In genomic region chr3:144206261-144206660, GRCm38 (mm10) we compare ENCODE assay signal across 8 mouse cellular contexts. TPM values are rescaled to one million over a fixed set of nuclear protein-coding genes. Genes with fewer than 3 reads are reported as not detected.
DNase-seq lines count a peak whose midpoint lies in the region; ATAC-seq and TF ChIP-seq lines count a peak whose summit lies in the region.

No protein-coding gene starts in this region.

- ATAC-seq in heart, embryonic 12.5 days (ENCODE audit: insufficient number of reproducible peaks, low FRiP score) = no peak
- ATAC-seq in G1E (ENCODE audit: extremely low read depth, insufficient number of reproducible peaks, low FRiP score, poor library complexity, severe bottlenecking) = no peak
- ATAC-seq in hindbrain, embryonic 11.5 days (ENCODE audit: low FRiP score) = no peak

- WGBS in heart, embryonic 12.5 days = 29% methylated on average over 3 of the region's 3 CpGs
- WGBS in hindbrain, embryonic 11.5 days = 22% methylated on average over 3 of the region's 3 CpGs
- 38% methylated on average over 3 of the region's 3 CpGs for WGBS in macrophage (ENCODE audit: missing documents)

- peak overlapping the region; percentile 98 for H3K4me3 ChIP-seq in heart, embryonic 12.5 days
- H3K4me3 ChIP-seq in G1E (ENCODE audit: low read depth, low read length) (peak overlapping the region; percentile 80; the same call in 1 of the 2 replicates), macrophage (ENCODE audit: inconsistent target) (peak overlapping the region; percentile 35)
- peak overlapping the region; percentile 89 for H3K4me3 ChIP-seq in hindbrain, embryonic 11.5 days (ENCODE audit: low read depth, low read length)

- no peak for TF ChIP-seq CTCF in G1E (IDR thresholded peaks at IDR 0.05; ENCODE audit: low read depth, low read length)

- H3K27me3 ChIP-seq in heart, embryonic 12.5 days (replicated peaks) = no peaks in the 10 kb centered on the region
- H3K27me3 ChIP-seq in G1E (ENCODE audit: insufficient read depth, low read length) = no peaks in the 10 kb centered on the region
- H3K27me3 ChIP-seq in hindbrain, embryonic 11.5 days (ENCODE audit: control insufficient read depth, insufficient read depth, low read length) = no peaks in the 10 kb centered on the region

- DNase-seq in heart, adult 8-10 months (ENCODE audit: low spot score) = no peak
- DNase-seq in G1E (ENCODE audit: low spot score) (no peak), MN1 (ENCODE audit: low spot score) (no peak)
- no peak for DNase-seq in hindbrain, embryonic 11.5 days (ENCODE audit: low spot score)
- no peak for DNase-seq in urinary bladder, postnatal 36 days (ENCODE audit: low spot score in 2 of 2)
- DNase-seq in cerebellum, adult 18-20 months = no peak

- peak overlapping the region; percentile 95 for H3K4me2 ChIP-seq in heart, embryonic 12.5 days
- peak overlapping the region; percentile 94 for H3K4me2 ChIP-seq in hindbrain, embryonic 11.5 days (replicated peaks; ENCODE audit: low read depth, low read length)

- H3K9ac ChIP-seq in heart, embryonic 12.5 days = no peak overlapping the region
- peak overlapping the region; percentile 95; the same call in 1 of the 2 replicates for H3K9ac ChIP-seq in hindbrain, embryonic 11.5 days (ENCODE audit: low read depth, low read length)

- peak overlapping the region; percentile 100 for H3K27ac ChIP-seq in heart, embryonic 12.5 days (ENCODE audit: poor library complexity, severe bottlenecking)
- no peak overlapping the region for H3K27ac ChIP-seq in hindbrain, embryonic 11.5 days (ENCODE audit: low read depth, low read length)
- peak overlapping the region; percentile 54 for H3K27ac ChIP-seq in macrophage

- H3K79me2 ChIP-seq in macrophage (ENCODE audit: inconsistent target) = peaks cover 15% of the 10 kb centered on the region

- peaks cover 5% of the 10 kb centered on the region; the same call in 1 of the 2 replicates for H3K4me1 ChIP-seq in heart, embryonic 12.5 days (replicated peaks)
- peaks cover 17% of the 10 kb centered on the region for H3K4me1 ChIP-seq in G1E (ENCODE audit: insufficient read depth, low read depth, low read length)
- H3K4me1 ChIP-seq in hindbrain, embryonic 11.5 days (replicated peaks; ENCODE audit: control insufficient read depth, insufficient read depth, low read length) = no peaks in the 10 kb centered on the region; the same call in 1 of the 2 replicates

- no peaks in the 10 kb centered on the region for H3K9me3 ChIP-seq in heart, embryonic 12.5 days (replicated peaks)
- H3K9me3 ChIP-seq in G1E (replicated peaks) = no peaks in the 10 kb centered on the region
- H3K9me3 ChIP-seq in hindbrain, embryonic 11.5 days (ENCODE audit: control insufficient read depth, low read length) = no peaks in the 10 kb centered on the region

- H3K36me3 ChIP-seq in heart, embryonic 12.5 days = no peaks in the 10 kb centered on the region
- peaks cover 4% of the 10 kb centered on the region for H3K36me3 ChIP-seq in G1E (replicated peaks)
- no peaks in the 10 kb centered on the region for H3K36me3 ChIP-seq in hindbrain, embryonic 11.5 days (ENCODE audit: control insufficient read depth, insufficient read depth, low read length)
- no peaks in the 10 kb centered on the region for H3K36me3 ChIP-seq in macrophage (ENCODE audit: inconsistent target)

RNA-seq across cellular contexts. Expression of gene Lmo4, which starts 1.2 kb away (rescaled TPM):
- polyA plus RNA-seq in heart, embryonic 12.5 days (2016; fragmentation: Nextera tagmentation; extraction: Ambion mirVana) = 44.9 and 45.9 TPM in 2 replicates
- total RNA-seq in heart, adult 8-10 months (2022) = 10 to 100 TPM; 25.9 to 33.7 (median 29.7) TPM
- total RNA-seq in G1E (2014; fragmentation: Nextera tagmentation) = 161 and 201 TPM in 2 replicates
- total RNA-seq in G1E (2017) = 37.3 and 45.0 TPM in 2 replicates
- polyA plus RNA-seq in G1E (2012) = 48.1 and 54.2 TPM in 2 replicates
- 64.6 and 69.4 TPM in 2 replicates for polyA plus RNA-seq in hindbrain, embryonic 11.5 days (2014; fragmentation: Nextera tagmentation; extraction: Ambion mirVana)
- 100 to 1,000 TPM in 13 of 26 experiments, 10 to 100 TPM in 13; 21.2 to 441 (median 91.6) TPM for total RNA-seq in macrophage (2018; cell fraction: chromatin; rRNA removed)
- 100 to 1,000 TPM in 13 of 26 experiments, 10 to 100 TPM in 13; 23.3 to 185 (median 71.2) TPM for total RNA-seq in macrophage (2018; cell fraction: cytosol; rRNA removed)
- 100 to 1,000 TPM in 13 of 26 experiments, 10 to 100 TPM in 13; 19.9 to 336 (median 89.7) TPM for total RNA-seq in macrophage (2018; cell fraction: nucleus; rRNA removed)
- 27.9 to 34.5 TPM (median 31.9 TPM) in 3 replicates for polyA plus RNA-seq in macrophage (2018)

Comparison
In these comparisons a context has a peak if more than half of its experiments do, and no peak if none do; other contexts are left out.
1. H3K4me3 ChIP-seq: peak in every context shown above with its lines; median percentile 98 in heart, embryonic 12.5 days; 89 in hindbrain, embryonic 11.5 days; 80 in G1E; 35 in macrophage.